Mouse (Mus musculus) stomach, embryonic 14.5 days (tissue): Measurements from ENCODE around the gene Dusp16. TPM values are rescaled to one million over a fixed set of nuclear protein-coding genes. Genes with fewer than 3 reads are reported as not detected.

ENCODE experiments used
- ATAC-seq: fragments of 200-750 bp; cut with Nextera tagmentation; 2 replicates; pipeline ENCODE4 v1.8.0; 2017; ENCODE audit warnings: low read depth, moderate TSS enrichment; ENCODE audit not compliant: insufficient number of reproducible peaks, insufficient read depth, low FRiP score
- H3K27ac ChIP-seq: fragments of 300-500 bp; sonication (generic); 2 replicates; pipeline ENCODE4 v1.5.1; 2014; ENCODE audit warnings: mild to moderate bottlenecking, low read length, moderate library complexity, mixed read lengths
- H3K27me3 ChIP-seq: fragments of 300-500 bp; sonication (generic); 2 replicates; pipeline ENCODE4 v1.6.1; 2014; ENCODE audit warnings: low read length, control low read depth, mixed read lengths; ENCODE audit not compliant: control insufficient read depth, insufficient read depth
- H3K36me3 ChIP-seq: fragments of 300-500 bp; sonication (generic); 2 replicates; pipeline ENCODE4 v1.6.1; 2014; ENCODE audit warnings: mild to moderate bottlenecking, control low read depth, low read length, moderate library complexity, mixed read lengths; ENCODE audit not compliant: control insufficient read depth, insufficient read depth
- H3K4me1 ChIP-seq: fragments of 300-500 bp; sonication (generic); 2 replicates; pipeline ENCODE4 v1.6.1; 2014; ENCODE audit warnings: low read length, control low read depth, mixed read lengths; ENCODE audit not compliant: control insufficient read depth, insufficient read depth
- H3K4me2 ChIP-seq: fragments of 300-500 bp; sonication (generic); replicated peaks from 2 replicates; pipeline ENCODE4 v1.6.1; 2014; ENCODE audit warnings: low read depth, low read length, control low read depth
- H3K4me3 ChIP-seq: fragments of 300-500 bp; sonication (generic); 2 replicates; pipeline ENCODE4 v1.5.1; 2014; ENCODE audit warnings: low read depth, low read length, control low read depth
- H3K9ac ChIP-seq: fragments of 300-500 bp; sonication (generic); replicated peaks from 2 replicates; pipeline ENCODE4 v1.6.1; 2014; ENCODE audit warnings: low read depth, mild to moderate bottlenecking, control low read depth, low read length, moderate library complexity, mixed read lengths
- H3K9me3 ChIP-seq: fragments of 300-500 bp; sonication (generic); 2 replicates; pipeline ENCODE4 v1.6.1; 2016; ENCODE audit warnings: low read depth, low read length, control low read depth; ENCODE audit not compliant: control insufficient read depth
- WGBS: fragments of 180-500 bp; shearing (Covaris S2); extraction: QIAGEN DNeasy Blood & Tissue Kit; methylation state at CpG from one replicate; pipeline ENCODE4 v1.1.7; 2014; 5-methylcytosine and 5-hydroxymethylcytosine counted together
- polyA plus RNA-seq: library from polyadenylated mRNA; unstranded; fragments of >200 nt; fragmentation: Nextera tagmentation; extraction: Ambion mirVana; gene quantifications from 2 replicates; pipeline ENCODE4 v1.2.1, GENCODE M21; 2014

The Dusp16 gene
- polyA plus RNA-seq, 1 experiment from 2014 or later, result 19.2 TPM

DNA sequence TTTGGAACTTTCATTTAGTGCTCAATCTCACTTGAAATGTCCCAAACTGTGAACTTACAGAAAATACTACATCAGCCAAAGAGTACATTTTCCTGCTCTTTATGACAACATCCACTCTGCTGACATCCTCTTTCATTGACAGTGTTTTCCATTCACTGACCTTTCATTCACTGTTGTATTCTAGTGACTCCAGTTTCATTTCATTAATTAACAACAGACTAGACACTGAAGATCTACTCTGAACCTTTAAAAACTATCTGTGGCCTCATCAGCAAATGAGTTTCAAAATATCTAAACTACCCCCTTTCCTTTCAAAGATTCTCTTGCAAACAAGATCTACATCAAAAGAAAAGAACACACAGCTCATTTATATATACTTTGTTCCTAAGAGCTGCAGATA is 48.9 kb downstream of the Dusp16 start:
- Histone ChIP-seq H3K9me3 (no peaks in the 10 kb centered on the region), H3K36me3 (0 out of 2 replicates have a peak, but pooled peaks cover 7% of the 10 kb centered on the region), H3K9ac (no peak overlapping the region), H3K4me2 (no peak overlapping the region), H3K4me1 (no peaks in the 10 kb centered on the region), H3K27me3 (no peaks in the 10 kb centered on the region), H3K27ac (no peak overlapping the region), H3K4me3 (no peak overlapping the region)
- no peak for ATAC-seq

GRCm38 (mm10) chr6:134736853-134737252 is 55.6 kb downstream of the Dusp16 start:
- no peak overlapping the region for H3K4me3 ChIP-seq
- H3K9me3 ChIP-seq, result no peaks in the 10 kb centered on the region
- no peaks in the 10 kb centered on the region for H3K27me3 ChIP-seq
- H3K36me3 ChIP-seq, result peaks cover 10% of the 10 kb centered on the region; the same call in 1 of the 2 replicates
- no peaks in the 10 kb centered on the region for H3K4me1 ChIP-seq
- H3K9ac ChIP-seq, result no peak overlapping the region
- ATAC-seq, result no peak
- no peak overlapping the region for H3K4me2 ChIP-seq
- H3K27ac ChIP-seq, result no peak overlapping the region
- 86% methylated on average over 3 of the region's 3 CpGs for WGBS

GRCm38 (mm10) chr6:134733800-134734221 is 58.6 kb downstream of the Dusp16 start:
- peak; percentile 46; the same call in 1 of the 2 replicates for ATAC-seq

GRCm38 (mm10) chr6:134732813-134733212 is 59.6 kb downstream of the Dusp16 start:
- Histone ChIP-seq H3K27me3 (no peaks in the 10 kb centered on the region), H3K4me3 (no peak overlapping the region), H3K9me3 (no peaks in the 10 kb centered on the region), H3K36me3 (peaks cover 3% of the 10 kb centered on the region; the same call in 1 of the 2 replicates), H3K27ac (no peak overlapping the region), H3K4me2 (no peak overlapping the region), H3K4me1 (no peaks in the 10 kb centered on the region), H3K9ac (no peak overlapping the region)
- ATAC-seq, result no peak
- WGBS, result 87% methylated on average over 8 of the region's 8 CpGs

More at GRCm38 (mm10) chr6:134733800-134734221, 58.6 kb downstream of the Dusp16 start:
- 59% methylated on average over 5 of the region's 5 CpGs for WGBS
- Histone ChIP-seq H3K9me3 (no peaks in the 10 kb centered on the region), H3K4me3 (no peak overlapping the region), H3K4me1 (no peaks in the 10 kb centered on the region), H3K9ac (no peak overlapping the region), H3K27ac (no peak overlapping the region), H3K36me3 (peaks cover 4% of the 10 kb centered on the region; the same call in 1 of the 2 replicates), H3K4me2 (no peak overlapping the region), H3K27me3 (no peaks in the 10 kb centered on the region)

DNA sequence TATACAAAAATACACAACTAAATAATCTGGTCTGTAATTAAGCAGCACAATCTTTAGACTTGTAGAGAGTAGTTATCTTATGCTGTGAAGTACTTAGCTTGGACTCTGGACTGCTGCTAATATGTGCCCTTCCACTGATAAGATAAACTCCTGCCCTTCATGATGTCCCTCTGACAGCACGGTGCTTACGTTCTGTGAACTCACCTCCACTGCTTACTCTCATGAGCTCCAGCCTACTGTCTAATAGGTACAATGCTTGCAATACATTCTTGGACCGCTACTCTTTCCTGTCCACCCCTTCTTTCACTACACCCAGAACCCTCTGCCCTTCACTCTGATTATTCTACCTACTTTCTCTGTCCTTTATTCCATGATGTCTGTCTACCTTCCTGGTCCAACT is 61.4 kb downstream of the Dusp16 start:
- Histone ChIP-seq H3K27ac (no peak overlapping the region), H3K27me3 (no peaks in the 10 kb centered on the region), H3K4me1 (no peaks in the 10 kb centered on the region), H3K9ac (no peak overlapping the region), H3K4me3 (no peak overlapping the region), H3K9me3 (no peaks in the 10 kb centered on the region), H3K4me2 (no peak overlapping the region), H3K36me3 (peaks cover 3% of the 10 kb centered on the region; the same call in 1 of the 2 replicates)
- ATAC-seq, result no peak
- WGBS, result 64% methylated on average over 3 of the region's 3 CpGs

- ATAC-seq, result no peak
- H3K4me1 ChIP-seq, result no peaks in the 10 kb centered on the region
- no peak overlapping the region for H3K27ac ChIP-seq
- no peak overlapping the region for H3K4me2 ChIP-seq
- H3K36me3 ChIP-seq, result peaks cover 17% of the 10 kb centered on the region; the same call in 1 of the 2 replicates
- no peak overlapping the region for H3K9ac ChIP-seq
- no peaks in the 10 kb centered on the region for H3K9me3 ChIP-seq
- no peaks in the 10 kb centered on the region for H3K27me3 ChIP-seq
- no peak overlapping the region for H3K4me3 ChIP-seq
Measured at GRCm38 (mm10) chr6:134725406-134725805, 67.0 kb downstream of the Dusp16 start.

DNA sequence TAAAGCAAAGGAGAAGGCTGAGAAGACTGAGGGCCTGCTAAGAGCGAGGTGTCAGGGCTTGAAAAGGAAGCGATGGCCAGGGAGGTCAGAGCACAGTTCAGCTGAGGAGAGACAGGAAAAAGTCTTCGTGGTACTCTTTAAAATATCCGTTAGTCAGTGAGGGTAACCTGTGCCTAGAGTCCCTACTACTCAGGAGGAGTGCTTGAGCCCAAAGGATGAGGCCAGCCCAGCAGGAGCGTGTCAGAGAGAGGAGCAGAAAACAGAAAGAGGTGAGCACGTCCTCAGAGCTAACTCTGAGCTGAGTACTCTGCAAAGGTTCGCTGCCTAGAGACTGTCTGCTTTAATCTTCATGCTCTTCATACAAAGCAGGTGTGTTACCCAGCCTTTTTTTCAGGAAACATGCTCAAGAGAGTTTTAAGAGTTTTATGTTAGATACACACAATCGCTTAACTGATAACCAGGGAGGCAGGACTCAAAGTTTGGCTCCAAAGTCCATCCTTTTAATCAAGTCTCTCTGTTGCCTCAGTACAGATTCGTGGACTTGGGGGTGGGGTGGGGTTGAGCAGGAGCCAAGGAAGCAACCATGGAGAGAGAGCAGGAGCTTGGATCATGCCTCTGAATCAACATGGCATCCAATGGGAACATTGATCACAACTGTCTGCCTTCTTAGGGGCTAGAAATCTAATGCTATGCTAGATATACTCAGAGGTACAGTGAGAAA is 68.4 kb downstream of the Dusp16 start:
- H3K9ac ChIP-seq, result no peak overlapping the region
- H3K4me1 ChIP-seq, result no peaks in the 10 kb centered on the region
- peaks cover 22% of the 10 kb centered on the region; the same call in 1 of the 2 replicates for H3K36me3 ChIP-seq
- 78% methylated on average over 9 of the region's 9 CpGs for WGBS
- ATAC-seq, result peak; percentile 56
- no peak overlapping the region for H3K4me3 ChIP-seq
- H3K27ac ChIP-seq, result no peak overlapping the region; the same call in 1 of the 2 replicates
- H3K27me3 ChIP-seq, result no peaks in the 10 kb centered on the region
- no peaks in the 10 kb centered on the region for H3K9me3 ChIP-seq
- no peak overlapping the region for H3K4me2 ChIP-seq

DNA sequence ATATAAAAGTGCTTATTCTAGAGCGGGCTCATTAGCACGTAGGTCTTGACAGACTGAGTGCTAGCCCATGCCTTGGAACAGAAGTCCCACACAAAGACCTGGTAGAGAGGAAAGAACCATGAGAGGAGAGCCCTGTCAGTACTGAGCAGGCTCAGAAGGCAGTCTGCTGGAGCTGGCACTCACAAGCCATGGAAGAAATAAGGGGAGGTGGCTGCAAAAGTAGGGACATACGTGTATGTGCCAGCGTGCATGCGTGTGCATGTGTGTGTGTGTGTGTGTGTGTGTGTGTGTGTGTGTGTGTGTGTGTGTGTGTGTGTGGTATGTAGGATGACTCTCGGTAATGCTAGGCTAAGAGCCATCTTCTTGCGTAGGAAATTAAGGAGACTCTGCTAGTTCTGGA is 69.1 kb downstream of the Dusp16 start:
- no peaks in the 10 kb centered on the region for H3K27me3 ChIP-seq
- H3K36me3 ChIP-seq, result peaks cover 27% of the 10 kb centered on the region
- H3K4me3 ChIP-seq, result no peak overlapping the region
- WGBS, result 95% methylated on average over 7 of the region's 7 CpGs
- H3K9ac ChIP-seq, result no peak overlapping the region
- no peaks in the 10 kb centered on the region for H3K4me1 ChIP-seq
- H3K27ac ChIP-seq, result no peak overlapping the region
- ATAC-seq, result no peak
- H3K9me3 ChIP-seq, result no peaks in the 10 kb centered on the region
- no peak overlapping the region for H3K4me2 ChIP-seq

DNA sequence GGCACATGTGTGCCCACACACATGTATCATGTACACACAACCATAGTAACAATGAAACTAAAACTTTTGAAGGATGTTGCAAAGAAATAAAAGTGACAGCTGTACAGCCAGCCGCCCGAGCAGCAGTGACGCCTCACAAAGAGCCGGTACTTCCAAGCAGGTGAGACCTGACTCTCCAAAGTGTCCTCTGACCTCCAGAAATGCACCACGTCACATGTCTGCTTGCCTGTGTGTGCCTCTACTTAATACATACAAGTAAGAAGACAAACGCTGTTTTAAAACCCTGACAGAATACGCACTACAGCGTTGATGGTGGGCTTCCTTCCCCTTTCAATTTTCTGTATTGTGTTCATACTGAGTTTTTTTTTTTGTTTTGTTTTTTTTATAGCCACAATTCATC is 69.5 kb downstream of the Dusp16 start:
- H3K36me3 ChIP-seq, result peaks cover 31% of the 10 kb centered on the region
- 84% methylated on average over 8 of the region's 8 CpGs for WGBS

More for the DNA sequence above, 69.5 kb downstream of the Dusp16 start:
- Histone ChIP-seq H3K4me1 (no peaks in the 10 kb centered on the region), H3K9me3 (no peaks in the 10 kb centered on the region), H3K27ac (no peak overlapping the region), H3K4me3 (no peak overlapping the region), H3K27me3 (no peaks in the 10 kb centered on the region), H3K4me2 (no peak overlapping the region), H3K9ac (no peak overlapping the region)
- ATAC-seq, result no peak
